Comparison of ENCODE assay signal across 19 mouse cellular contexts in genomic region chr7:74372141-74372582, GRCm38 (mm10).
DNase-seq lines count a peak whose midpoint lies in the region; ATAC-seq lines count a peak whose summit lies in the region.
"Had no signal": no experiment of that assay in that cellular context is flagged by ENCODE, and none has a peak within 500 bp of the region (broad histone marks: within the 10 kb centered on the region; RNA-seq: fewer than 3 reads in every experiment).

No protein-coding gene starts in this region.

- 0 out of 2 replicates have a peak overlapping the region, but pooled peaks have one; percentile 52 for H3K27ac ChIP-seq in heart, embryonic 10.5 days
- peak overlapping the region; percentile 46; the same call in 1 of the 2 replicates for H3K27ac ChIP-seq in neural tube, embryonic 13.5 days (replicated peaks)
- H3K27ac ChIP-seq in limb, embryonic 11.5 days (replicated peaks; ENCODE audit: low read depth, low read length), result no peak overlapping the region
- H3K27ac ChIP-seq: forebrain, embryonic 15.5 days; hindbrain, embryonic 10.5 days; lung, embryonic 15.5 days had no signal

- H3K27me3 ChIP-seq in heart, embryonic 10.5 days (ENCODE audit: insufficient read depth, poor library complexity, severe bottlenecking), result 0 out of 2 replicates have a peak, but pooled peaks cover 3% of the 10 kb centered on the region
- H3K27me3 ChIP-seq in neural tube, embryonic 13.5 days, result no peaks in the 10 kb centered on the region
- 0 out of 2 replicates have a peak, but pooled peaks cover 5% of the 10 kb centered on the region for H3K27me3 ChIP-seq in limb, embryonic 11.5 days (ENCODE audit: control insufficient read depth, insufficient read depth, low read length)
- H3K27me3 ChIP-seq: forebrain, embryonic 15.5 days; lung, embryonic 15.5 days had no signal

- ATAC-seq in neural tube, embryonic 13.5 days (ENCODE audit: low read depth), result no peak
- peak; percentile 55 for ATAC-seq in common myeloid progenitor, adult 5-6 weeks (replicated peaks; ENCODE audit: low read depth, poor library complexity, severe bottlenecking)
- peak; percentile 42; the same call in 1 of the 2 replicates for ATAC-seq in limb, embryonic 11.5 days (ENCODE audit: insufficient number of reproducible peaks, low FRiP score, low TSS enrichment, low read depth)
- ATAC-seq in frontal cortex, adult (ENCODE audit: low TSS enrichment), result no peak
- ATAC-seq: forebrain, embryonic 15.5 days had no signal

- H3K4me1 ChIP-seq in heart, embryonic 10.5 days, result peaks cover 21% of the 10 kb centered on the region
- peaks cover 40% of the 10 kb centered on the region for H3K4me1 ChIP-seq in neural tube, embryonic 13.5 days (replicated peaks)
- H3K4me1 ChIP-seq in limb, embryonic 11.5 days (ENCODE audit: control insufficient read depth, insufficient read depth, low read length), result peaks cover 10% of the 10 kb centered on the region; the same call in 1 of the 2 replicates
- H3K4me1 ChIP-seq: lung, embryonic 15.5 days had no signal

- H3K9me3 ChIP-seq in heart, embryonic 10.5 days, result no peaks in the 10 kb centered on the region
- H3K9me3 ChIP-seq in neural tube, embryonic 13.5 days, result no peaks in the 10 kb centered on the region
- no peaks in the 10 kb centered on the region for H3K9me3 ChIP-seq in limb, embryonic 11.5 days (ENCODE audit: control insufficient read depth, low read length)
- H3K9me3 ChIP-seq: forebrain, embryonic 15.5 days; hindbrain, embryonic 10.5 days; lung, embryonic 15.5 days had no signal

- no peak overlapping the region for H3K4me2 ChIP-seq in neural tube, embryonic 13.5 days
- no peak overlapping the region for H3K4me2 ChIP-seq in limb, embryonic 11.5 days (ENCODE audit: low read depth, severe bottlenecking)
- H3K4me2 ChIP-seq: forebrain, embryonic 15.5 days; heart, embryonic 11.5 days; lung, embryonic 15.5 days; midbrain, embryonic 11.5 days had no signal

- no peak overlapping the region for H3K4me3 ChIP-seq in heart, embryonic 10.5 days
- no peak overlapping the region for H3K4me3 ChIP-seq in neural tube, embryonic 13.5 days
- H3K4me3 ChIP-seq in limb, embryonic 11.5 days (ENCODE audit: low read depth, low read length), result no peak overlapping the region
- H3K4me3 ChIP-seq: forebrain, embryonic 15.5 days; hindbrain, embryonic 10.5 days; lung, embryonic 15.5 days; myocyte had no signal

- no peak overlapping the region for H3K9ac ChIP-seq in neural tube, embryonic 13.5 days
- H3K9ac ChIP-seq in limb, embryonic 11.5 days (ENCODE audit: low read length), result no peak overlapping the region
- H3K9ac ChIP-seq: forebrain, embryonic 15.5 days; lung, embryonic 15.5 days had no signal

- DNase-seq in heart, embryonic 10.5 days (ENCODE audit: low spot score), result no peak
- DNase-seq in heart, adult 8-10 months (ENCODE audit: low spot score), result no peak
- no peak for DNase-seq in neural tube, embryonic 10.5 days (ENCODE audit: extremely low spot score, low spot score)
- peak; percentile 74 for DNase-seq in limb, embryonic 11.5 days (ENCODE audit: low spot score)
- no peak for DNase-seq in adrenal gland, postnatal 4 days (ENCODE audit: low spot score in 2 of 2)
- DNase-seq: adrenal gland, postnatal 14 days; cerebellum, postnatal 10 days; gastrocnemius, postnatal 10 days; thymus, postnatal 4 days had no signal

- no peaks in the 10 kb centered on the region for H3K36me3 ChIP-seq in heart, embryonic 10.5 days
- no peaks in the 10 kb centered on the region for H3K36me3 ChIP-seq in neural tube, embryonic 13.5 days
- no peaks in the 10 kb centered on the region for H3K36me3 ChIP-seq in limb, embryonic 11.5 days (ENCODE audit: control insufficient read depth, insufficient read depth, low read length)
- H3K36me3 ChIP-seq: forebrain, embryonic 15.5 days; G1E; hindbrain, embryonic 10.5 days; lung, embryonic 15.5 days had no signal

- 56% methylated on average over 6 of the region's 6 CpGs for WGBS in heart, embryonic 10.5 days
- 48% methylated on average over 6 of the region's 6 CpGs for WGBS in neural tube, embryonic 13.5 days
- WGBS in limb, embryonic 11.5 days, result 6% methylated on average over 6 of the region's 6 CpGs

Comparison
In these comparisons a context has a peak if more than half of its experiments do, and no peak if none do; other contexts are left out.
1. ATAC-seq: peak in common myeloid progenitor, adult 5-6 weeks (single experiment) and limb, embryonic 11.5 days (single experiment); none in neural tube, embryonic 13.5 days (single experiment) and frontal cortex, adult (single experiment).